Mouse (Mus musculus) layer of hippocampus, postnatal 10 days (tissue): Measurements from ENCODE around the gene Ppp2r5e. TPM values are rescaled to one million over a fixed set of nuclear protein-coding genes. Genes with fewer than 3 reads are reported as not detected.

Experiments
- DNase-seq, 2 experiments: peaks; one replicate each; pipeline ENCODE4 v3.0.0; 2021; ENCODE audit warnings: low spot score in 2 of 2
- total RNA-seq, 2 experiments: library from RNA; stranded (reverse); gene quantifications; 2 replicates each; pipeline ENCODE4 v1.2.3; 2021

The Ppp2r5e gene
- total RNA-seq, 2 experiments from 2014 or later, result 77.4 to 83.5 TPM

- DNase-seq, result no peak
Measured at GRCm38 (mm10) chr12:75539228-75539627, 56.8 kb downstream of the Ppp2r5e start.

- no peak for DNase-seq
Measured at GRCm38 (mm10) chr12:75537673-75538423, 58.2 kb downstream of the Ppp2r5e start.

GRCm38 (mm10) chr12:75537019-75537672 lies 58.9 kb downstream of the Ppp2r5e start:
- no peak for DNase-seq

GRCm38 (mm10) chr12:75536566-75536965 lies 59.5 kb downstream of the Ppp2r5e start:
- peak in 1 of 2 experiments; percentile 18 for DNase-seq

GRCm38 (mm10) chr12:75533145-75533544 lies 62.9 kb downstream of the Ppp2r5e start:
- no peak for DNase-seq

GRCm38 (mm10) chr12:75531895-75532294 lies 64.2 kb downstream of the Ppp2r5e start:
- no peak for DNase-seq

- no peak for DNase-seq
Measured at GRCm38 (mm10) chr12:75528857-75529808, 66.9 kb downstream of the Ppp2r5e start.

- DNase-seq, result no peak
Measured at GRCm38 (mm10) chr12:75528300-75528699, 67.7 kb downstream of the Ppp2r5e start.

- no peak for DNase-seq
Measured at GRCm38 (mm10) chr12:75524199-75524598, 71.8 kb downstream of the Ppp2r5e start.

- DNase-seq, result no peak
Measured at GRCm38 (mm10) chr12:75522931-75523330, 73.1 kb downstream of the Ppp2r5e start.

GRCm38 (mm10) chr12:75522360-75522759 lies 73.7 kb downstream of the Ppp2r5e start:
- no peak for DNase-seq

- peak in 1 of 2 experiments; percentile 25 for DNase-seq
Measured at GRCm38 (mm10) chr12:75520395-75520794, 75.7 kb downstream of the Ppp2r5e start.

- no peak for DNase-seq
Measured at GRCm38 (mm10) chr12:75519181-75519940, 76.7 kb downstream of the Ppp2r5e start.

GRCm38 (mm10) chr12:75515301-75515906 lies 80.6 kb downstream of the Ppp2r5e start:
- DNase-seq, result no peak

- no peak for DNase-seq
Measured at GRCm38 (mm10) chr12:75511520-75511919, 84.5 kb downstream of the Ppp2r5e start.

GRCm38 (mm10) chr12:75504991-75505650 lies 90.9 kb downstream of the Ppp2r5e start:
- no peak for DNase-seq

- no peak for DNase-seq
Measured at GRCm38 (mm10) chr12:75502664-75503063, 93.4 kb downstream of the Ppp2r5e start.

- no peak for DNase-seq
Measured at GRCm38 (mm10) chr12:75497698-75498097, 98.3 kb downstream of the Ppp2r5e start.

- no peak for DNase-seq
Measured at GRCm38 (mm10) chr12:75495636-75496035, 100.4 kb downstream of the Ppp2r5e start.

GRCm38 (mm10) chr12:75494643-75495042 lies 101.4 kb downstream of the Ppp2r5e start:
- DNase-seq, result no peak
